Mouse (Mus musculus) myocyte (in vitro differentiated cells): ENCODE measurements around the gene Prss29.

ENCODE experiments used
- E2F4 ChIP-seq: IDR thresholded peaks from one replicate; pipeline ENCODE4 v1.6.1; 2011; ENCODE audit warnings: mild to moderate bottlenecking, control low read depth, moderate library complexity; ENCODE audit not compliant: insufficient read depth
- POLR2A ChIP-seq: IDR thresholded peaks from one replicate; pipeline ENCODE4 v1.6.1; 2011; ENCODE audit warnings: low read depth, mild to moderate bottlenecking, control low read depth, moderate library complexity; ENCODE audit not compliant: insufficient read length

- TF ChIP-seq POLR2A: no peak
- TF ChIP-seq E2F4: no peak
Observed at GRCm38 (mm10) chr17:25318354-25318753, at the start of gene Prss29.
